Mouse (Mus musculus) kidney, adult 2 months (tissue): ENCODE measurements around the gene Pola1.

Experiments
- CTCF ChIP-seq: fragments of 200-500 bp; conservative IDR thresholded peaks from 2 replicates; pipeline ENCODE4 v1.5.1; 2011; ENCODE audit warnings: low read depth, mild to moderate bottlenecking, control low read depth, low read length, moderate library complexity, mixed read lengths; ENCODE audit not compliant: insufficient read depth, insufficient read length
- POLR2A ChIP-seq: fragments of 200-500 bp; IDR thresholded peaks from one replicate; pipeline ENCODE4 v1.6.1; 2011; ENCODE audit warnings: low read depth, low read length, control low read depth

DNA sequence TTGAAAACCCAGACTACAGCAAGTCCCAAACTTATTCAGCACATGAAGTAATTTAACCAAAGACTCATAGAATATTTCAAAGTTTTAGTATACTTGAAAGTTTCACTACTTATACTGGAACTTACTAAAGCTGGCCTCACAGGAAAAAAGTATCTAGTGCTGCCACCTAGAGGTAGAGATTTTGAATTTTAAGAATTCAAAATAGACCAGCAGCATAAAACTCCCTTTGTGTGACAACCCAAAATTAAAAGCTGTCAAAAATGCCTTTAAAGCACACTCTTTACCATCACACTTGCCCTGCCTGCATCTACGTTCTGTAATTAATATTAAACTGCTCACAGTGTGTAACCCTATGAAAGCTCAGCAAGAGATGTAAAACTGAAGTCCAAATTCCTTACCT is 166.2 kb downstream of the Pola1 start:
- no peak for TF ChIP-seq POLR2A
- TF ChIP-seq CTCF = no peak
